Mouse (Mus musculus) granulocyte monocyte progenitor cell, adult 5-6 weeks (primary cell): ENCODE results near the gene Cfap61. TPM values are rescaled to one million over a fixed set of nuclear protein-coding genes. Genes with fewer than 3 reads are reported as not detected.
A peak's percentile ranks its signal among the peaks of the same experiment; 100 is the strongest.

Source experiments
- ATAC-seq: replicated peaks from 2 replicates; pipeline ENCODE4 v1.8.0; 2016; ENCODE audit warnings: mild to moderate bottlenecking, moderate TSS enrichment, inconsistent platforms; ENCODE audit not compliant: poor library complexity, severe bottlenecking
- total RNA-seq, 2 experiments: library from RNA; stranded (forward) in 1 of 2; stranded (reverse) in 1 of 2; fragments of 200-712, 200-1000 nt in 1 of 2; fragments of >200 nt in 1 of 2; fragmentation: Nextera tagmentation in 1 of 2; gene quantifications; 2 replicates each; pipeline ENCODE4 v1.2.3; 2014 to 2017

Gene Cfap61
- total RNA-seq, 2 experiments from 2014 or later, result not detected

DNA sequence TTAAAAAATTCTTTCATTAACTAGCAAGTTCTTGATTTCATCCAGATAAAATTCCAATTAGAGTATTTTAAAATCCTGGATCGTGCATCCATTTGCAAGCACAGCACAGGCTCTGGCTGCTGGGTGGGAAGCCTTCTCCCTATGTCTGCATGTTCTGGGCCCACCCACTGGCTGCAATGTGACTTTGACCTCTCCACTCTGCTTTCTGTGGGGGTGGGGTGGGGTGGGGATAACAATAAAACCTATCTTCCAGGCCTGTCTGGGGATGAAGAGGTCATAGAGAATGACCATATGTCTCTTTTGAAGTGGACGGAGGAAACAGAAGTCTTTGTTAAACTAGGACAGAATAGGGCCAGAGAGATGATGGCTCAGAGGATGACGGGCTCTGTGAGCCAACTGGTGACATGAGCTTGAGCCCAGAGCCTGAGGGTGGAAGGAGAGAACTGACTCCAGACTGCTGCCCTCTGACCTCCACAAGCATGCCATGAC lies 183.4 kb downstream of the Cfap61 start:
- ATAC-seq, result no peak

- ATAC-seq, result no peak
These were observed 187.0 kb downstream of the Cfap61 start for GRCm38 (mm10) chr2:146121551-146121950.

DNA sequence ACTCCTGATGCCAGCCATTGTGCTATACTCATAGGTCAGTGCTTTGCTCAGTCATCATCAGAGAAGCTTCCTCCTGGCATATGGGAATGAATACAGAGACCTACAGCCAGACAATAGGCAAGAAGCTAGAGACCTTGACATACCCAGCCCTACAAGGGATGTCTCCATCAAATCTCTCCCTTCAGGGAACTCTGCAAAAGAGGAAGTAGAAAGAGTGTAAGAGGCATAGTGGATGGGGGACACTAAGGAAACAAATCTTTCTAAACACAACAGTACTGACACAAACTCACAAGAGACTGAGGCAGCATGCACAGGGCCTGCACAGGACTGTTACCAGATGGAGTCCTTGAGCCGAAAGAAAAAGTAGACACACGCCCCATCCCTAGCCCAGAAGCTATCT lies 190.5 kb downstream of the Cfap61 start:
- ATAC-seq, result peak; percentile 80

DNA sequence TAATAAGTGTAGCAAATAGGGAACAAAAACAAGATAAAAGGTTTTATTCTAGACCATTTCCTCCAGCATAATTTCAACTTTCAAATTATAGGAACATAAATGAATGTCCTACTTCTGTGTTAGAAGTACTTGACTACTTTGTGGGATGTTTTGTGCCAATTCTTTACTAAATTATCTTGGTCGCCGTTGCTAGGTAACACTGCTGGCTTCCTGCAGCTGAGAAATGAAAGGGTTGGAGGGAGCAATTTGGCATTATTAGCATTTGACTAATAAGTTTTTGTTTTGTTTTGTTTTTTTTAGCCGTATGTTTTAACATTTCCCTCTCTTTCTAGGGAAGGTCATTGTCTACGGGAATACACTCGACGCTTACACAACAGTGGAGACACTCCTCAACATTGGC lies 194.0 kb downstream of the Cfap61 start:
- no peak for ATAC-seq

DNA sequence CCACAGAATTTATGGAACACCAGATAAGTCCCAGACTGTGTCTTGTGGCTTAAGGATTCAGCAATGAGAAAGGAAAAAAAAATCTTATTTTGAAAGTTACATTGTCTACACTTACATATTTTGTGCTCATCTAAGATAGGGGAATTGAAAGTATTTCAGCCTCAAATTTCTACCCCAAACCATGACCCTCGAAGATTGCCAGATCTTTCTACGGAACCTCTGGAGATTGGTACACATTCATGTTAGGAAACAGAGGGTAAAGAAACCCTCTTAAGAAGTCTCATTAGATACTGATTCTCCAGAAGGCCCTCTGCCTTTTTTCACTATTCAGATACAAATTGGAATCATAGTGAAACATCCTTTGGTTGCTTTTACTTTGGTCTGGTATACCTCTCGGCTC lies 195.9 kb downstream of the Cfap61 start:
- peak; percentile 71 for ATAC-seq

DNA sequence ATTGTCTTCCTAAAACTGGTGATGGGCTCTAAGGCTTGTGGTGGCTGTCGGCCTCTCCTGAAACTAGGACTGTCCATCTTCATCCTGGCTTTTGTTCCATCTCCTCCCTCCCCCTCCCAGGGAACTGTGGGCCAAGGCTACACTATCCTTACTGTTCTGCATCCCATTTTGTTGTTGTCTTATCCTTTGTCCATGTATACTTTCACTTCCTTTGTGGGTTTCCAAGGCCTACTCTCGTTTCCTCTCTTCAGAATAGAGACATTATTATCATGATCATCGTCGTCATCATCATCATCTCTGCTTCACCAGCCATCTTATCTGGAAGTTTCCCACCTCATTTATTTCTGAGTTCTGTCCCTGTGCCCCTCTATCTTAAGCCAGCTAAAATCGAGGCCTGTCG lies 199.7 kb downstream of the Cfap61 start:
- ATAC-seq, result peak; percentile 85

- ATAC-seq, result no peak
These were observed 206.1 kb downstream of the Cfap61 start for GRCm38 (mm10) chr2:146140711-146141110.

DNA sequence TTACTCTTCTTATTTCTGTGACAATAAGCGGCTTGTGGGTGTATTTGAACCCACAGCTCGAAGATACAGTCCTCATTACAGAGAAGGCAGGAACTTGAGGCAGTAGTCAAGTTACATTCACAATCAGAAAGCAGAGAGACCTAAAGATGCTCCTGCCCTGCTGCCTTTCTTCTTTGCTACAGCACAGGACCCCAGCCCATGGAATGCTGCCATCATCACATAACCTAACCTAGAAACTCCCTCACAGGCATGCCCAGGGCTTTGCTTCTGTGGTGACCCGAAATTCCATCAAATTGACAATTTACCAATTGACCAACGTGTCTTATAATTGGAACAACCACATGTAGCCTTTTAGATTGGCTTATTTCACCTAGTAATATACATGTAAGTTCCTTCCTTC lies 212.7 kb downstream of the Cfap61 start:
- ATAC-seq, result no peak

DNA sequence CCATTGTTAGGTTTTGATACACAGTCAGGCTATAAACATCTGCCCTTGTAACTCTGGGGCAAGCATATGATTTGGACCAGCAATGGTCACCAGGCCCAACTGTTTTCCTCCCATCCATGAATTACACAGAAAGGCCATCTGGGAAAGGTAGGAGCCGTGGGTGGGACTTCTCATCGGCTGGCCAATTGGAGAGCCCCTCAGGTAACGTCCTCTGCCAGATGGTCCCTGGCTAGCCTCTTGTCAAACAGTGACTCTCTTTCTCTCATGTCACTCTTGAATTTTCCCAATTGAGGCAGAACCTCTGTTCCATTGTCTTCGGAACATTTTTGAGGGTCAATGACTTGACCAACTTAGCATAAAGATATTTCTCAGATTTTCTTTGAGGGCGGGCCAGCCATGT lies 213.2 kb downstream of the Cfap61 start:
- ATAC-seq, result no peak

DNA sequence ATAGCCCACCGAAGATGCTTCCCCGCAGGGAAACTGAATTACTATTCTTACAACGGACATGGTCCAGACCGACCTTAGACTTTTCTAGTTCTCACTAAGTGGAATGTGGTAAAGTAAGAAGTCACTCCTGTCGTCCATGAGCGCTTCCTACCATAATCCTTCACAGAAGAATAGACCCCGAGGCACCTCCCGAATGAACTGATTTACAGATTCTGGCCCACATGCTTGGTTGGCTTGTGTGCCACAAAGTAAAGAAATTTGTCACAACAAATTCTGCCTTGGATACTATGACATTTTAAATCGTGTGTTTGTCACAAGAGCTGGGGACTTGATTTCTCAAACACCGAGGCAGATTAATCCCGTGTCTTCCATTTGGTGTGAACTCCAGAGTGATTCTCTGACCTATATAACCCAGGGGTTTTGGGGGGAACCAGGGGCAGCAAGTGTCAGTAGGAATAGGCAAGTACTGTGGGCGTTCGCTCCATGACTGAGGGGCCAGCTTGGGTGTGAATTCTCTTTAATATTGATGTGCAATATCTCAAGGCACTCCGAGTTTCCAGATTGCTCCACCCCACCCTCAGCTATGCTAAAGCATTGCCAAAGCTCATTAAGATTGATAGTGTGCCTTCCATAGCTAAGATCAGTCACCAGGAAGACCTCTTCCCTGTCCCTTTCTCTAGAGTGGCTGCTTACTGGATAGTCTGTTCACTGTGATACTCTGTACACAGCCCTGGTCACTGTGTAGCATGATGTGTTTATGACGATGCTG lies 214.8 kb downstream of the Cfap61 start:
- no peak for ATAC-seq

- ATAC-seq, result no peak
These were observed 233.6 kb downstream of the Cfap61 start for GRCm38 (mm10) chr2:146168017-146168803.

DNA sequence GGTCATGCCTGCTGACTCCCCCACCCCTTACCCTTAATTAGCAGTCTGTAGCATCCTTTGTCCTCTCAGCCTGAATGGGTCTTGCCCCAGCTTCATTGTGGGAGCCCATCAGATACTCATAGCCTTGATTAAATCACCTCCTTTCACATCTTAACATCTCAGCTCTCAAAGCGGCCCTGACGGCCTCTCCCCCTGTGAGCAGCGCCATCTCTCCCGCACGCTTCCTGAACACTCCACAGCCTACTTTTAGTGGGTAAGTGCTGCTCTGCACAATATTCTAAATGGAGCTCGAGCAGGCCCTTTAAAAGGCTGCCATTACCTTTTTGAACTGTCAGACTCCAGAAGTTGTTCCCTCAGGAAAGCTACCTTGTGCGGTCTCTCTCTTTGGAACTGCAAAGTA lies 234.9 kb downstream of the Cfap61 start:
- ATAC-seq, result no peak

- ATAC-seq, result no peak
These were observed 237.5 kb downstream of the Cfap61 start for GRCm38 (mm10) chr2:146172106-146172505.

- no peak for ATAC-seq
These were observed 239.6 kb downstream of the Cfap61 start for GRCm38 (mm10) chr2:146174173-146174572.

GRCm38 (mm10) chr2:146178718-146179117 lies 244.1 kb downstream of the Cfap61 start:
- ATAC-seq, result no peak

- ATAC-seq, result no peak
These were observed 249.5 kb downstream of the Cfap61 start for GRCm38 (mm10) chr2:146183830-146184793.

GRCm38 (mm10) chr2:146196126-146196525 lies 261.5 kb downstream of the Cfap61 start:
- no peak for ATAC-seq

DNA sequence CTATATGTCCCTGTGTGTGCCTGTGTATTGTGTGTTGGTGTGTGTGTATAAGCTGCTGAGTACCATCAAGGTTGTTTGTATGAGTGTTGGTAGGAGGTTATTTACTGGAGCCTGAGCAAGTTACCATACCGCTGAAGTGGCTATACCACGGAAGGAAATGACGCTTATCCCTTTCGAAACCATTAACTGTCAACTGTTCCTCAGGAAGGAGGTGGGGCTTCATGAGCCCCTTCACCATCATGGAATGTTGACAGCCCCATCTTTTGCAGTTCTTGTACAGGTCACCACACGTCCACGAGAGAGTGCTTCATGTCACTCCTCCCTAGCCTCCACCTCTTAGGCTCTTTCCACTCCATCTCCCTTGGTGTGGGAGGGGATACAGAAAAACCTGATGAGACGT lies 263.4 kb downstream of the Cfap61 start:
- peak; percentile 92 for ATAC-seq

- ATAC-seq, result peak; percentile 36
These were observed 276.4 kb downstream of the Cfap61 start for GRCm38 (mm10) chr2:146210968-146211367.

GRCm38 (mm10) chr2:146214715-146215114 lies 280.1 kb downstream of the Cfap61 start:
- peak; percentile 79 for ATAC-seq
